Mouse (Mus musculus) embryonic facial prominence, embryonic 10.5 days (tissue): ENCODE measurements at regions not wholly inside any gene's neighbourhood (a gene's known extent, or its start where the extent isn't known, plus 50 kb on each side); places are given as distances from the start of the nearest gene placed in this dataset.

Source experiments
- DNase-seq: peaks from one replicate; pipeline ENCODE4 v3.0.0-alpha.2; 2017; ENCODE audit warnings: low spot score
- H3K27ac ChIP-seq: fragments of 300-500 bp; sonication (generic); replicated peaks from 2 replicates; pipeline ENCODE4 v1.5.1; 2016; ENCODE audit warnings: mild to moderate bottlenecking
- H3K27me3 ChIP-seq: fragments of 300-500 bp; sonication (generic); replicated peaks from 2 replicates; pipeline ENCODE4 v1.6.1; 2016; ENCODE audit warnings: low read depth, mild to moderate bottlenecking; ENCODE audit not compliant: poor library complexity, severe bottlenecking
- H3K36me3 ChIP-seq: fragments of 300-500 bp; sonication (generic); replicated peaks from 2 replicates; pipeline ENCODE4 v1.6.1; 2016; ENCODE audit warnings: mild to moderate bottlenecking, moderate library complexity
- H3K4me1 ChIP-seq: fragments of 300-500 bp; sonication (generic); 2 replicates; pipeline ENCODE4 v1.6.1; 2016
- H3K4me3 ChIP-seq: fragments of 300-500 bp; sonication (generic); 2 replicates; pipeline ENCODE4 v1.5.1; 2016; ENCODE audit warnings: mild to moderate bottlenecking, moderate library complexity
- H3K9me3 ChIP-seq: fragments of 300-500 bp; sonication (generic); 2 replicates; pipeline ENCODE4 v1.6.1; 2016; ENCODE audit warnings: mild to moderate bottlenecking
- WGBS: fragments of 180-500 bp; shearing (Covaris S2); methylation state at CpG from one replicate; pipeline ENCODE4 v1.1.7; 2016; 5-methylcytosine and 5-hydroxymethylcytosine counted together

DNA sequence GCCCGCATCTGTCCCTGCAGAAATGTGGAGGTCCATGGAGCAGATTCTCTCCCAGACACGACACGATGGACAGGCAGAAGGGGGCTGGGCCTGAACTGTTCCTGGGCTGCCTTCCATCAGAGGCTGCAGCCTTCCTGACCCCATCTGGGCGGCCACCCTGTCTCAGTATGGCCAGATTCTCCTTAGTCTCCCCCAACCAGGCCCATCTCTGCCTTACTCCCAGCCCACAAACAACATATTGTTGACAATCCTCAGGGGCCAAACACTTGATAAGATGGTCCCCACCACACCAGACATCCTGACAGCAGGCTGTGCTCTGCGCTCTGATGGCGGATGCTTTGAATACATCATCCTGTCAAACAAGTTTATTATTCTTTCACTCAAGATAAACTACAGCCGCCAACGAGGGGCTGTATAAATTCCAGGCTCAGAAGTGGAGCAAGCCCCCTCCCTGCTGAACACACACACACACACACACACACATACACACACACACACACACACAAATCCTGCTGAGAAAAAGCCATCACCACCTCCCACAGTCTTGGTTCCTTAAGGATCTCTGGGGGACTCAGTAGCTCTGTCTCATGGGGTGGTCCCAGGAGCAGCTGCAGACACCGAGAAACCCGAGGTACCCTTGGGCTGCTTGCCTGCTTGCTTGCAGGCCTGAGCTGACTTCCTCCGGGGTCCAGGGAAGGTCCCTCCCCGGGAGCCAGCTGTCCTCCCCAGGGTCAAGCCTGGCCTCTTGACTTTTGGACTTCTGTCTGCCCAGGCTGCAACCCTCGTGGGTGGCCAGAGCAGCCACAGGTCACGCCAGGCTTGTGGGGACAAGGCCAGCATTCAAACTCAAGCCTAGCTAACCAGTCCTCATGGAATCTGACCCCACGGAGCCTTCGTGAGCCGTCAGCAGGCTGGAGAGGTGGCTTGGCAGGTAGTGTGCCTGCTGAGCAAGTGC, 135.6 kb upstream of the 1600014C23Rik start:
- H3K27ac ChIP-seq, result peak overlapping the region; percentile 60
- no peaks in the 10 kb centered on the region for H3K36me3 ChIP-seq
- 52% methylated on average over 17 of the region's 17 CpGs for WGBS
- H3K9me3 ChIP-seq, result no peaks in the 10 kb centered on the region; the same call in 1 of the 2 replicates
- H3K27me3 ChIP-seq, result peaks cover 83% of the 10 kb centered on the region
- H3K4me3 ChIP-seq, result no peak overlapping the region
- peaks cover 84% of the 10 kb centered on the region for H3K4me1 ChIP-seq
- no peak for DNase-seq

GRCm38 (mm10) chr17:45868539-45868938, 134.9 kb upstream of the 1600014C23Rik start:
- peaks cover 84% of the 10 kb centered on the region for H3K4me1 ChIP-seq
- WGBS, result 91% methylated on average over 4 of the region's 4 CpGs
- H3K27ac ChIP-seq, result no peak overlapping the region; the same call in 1 of the 2 replicates
- no peak for DNase-seq
- no peaks in the 10 kb centered on the region for H3K36me3 ChIP-seq
- no peaks in the 10 kb centered on the region; the same call in 1 of the 2 replicates for H3K9me3 ChIP-seq
- peaks cover 83% of the 10 kb centered on the region for H3K27me3 ChIP-seq
- no peak overlapping the region for H3K4me3 ChIP-seq

DNA sequence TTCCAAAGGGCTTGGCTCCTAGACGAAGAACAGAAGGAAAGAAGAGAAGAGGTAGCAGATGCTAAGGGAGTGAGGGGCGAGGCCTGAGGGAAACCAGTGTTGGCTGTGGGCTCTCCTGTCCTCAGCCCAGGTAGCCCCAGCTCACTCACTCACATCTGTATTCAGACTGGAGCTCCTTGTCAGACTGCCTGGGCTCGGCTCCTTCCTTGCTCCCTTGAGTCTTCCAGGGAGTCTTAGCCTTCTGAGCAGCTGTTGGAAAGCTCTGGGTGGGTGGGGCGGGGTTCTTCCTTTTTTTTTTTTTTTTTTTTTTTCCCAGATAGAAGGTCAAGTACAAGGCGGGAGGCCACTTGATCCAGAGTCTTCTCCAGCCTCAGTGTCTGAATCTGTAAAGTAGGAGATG, 134.1 kb upstream of the 1600014C23Rik start:
- Histone ChIP-seq H3K4me3 (no peak overlapping the region), H3K9me3 (no peaks in the 10 kb centered on the region; the same call in 1 of the 2 replicates), H3K27me3 (peaks cover 81% of the 10 kb centered on the region), H3K36me3 (no peaks in the 10 kb centered on the region), H3K4me1 (peaks cover 84% of the 10 kb centered on the region), H3K27ac (peak overlapping the region; percentile 15; the same call in 1 of the 2 replicates)
- DNase-seq, result no peak
- 84% methylated on average over 5 of the region's 5 CpGs for WGBS

DNA sequence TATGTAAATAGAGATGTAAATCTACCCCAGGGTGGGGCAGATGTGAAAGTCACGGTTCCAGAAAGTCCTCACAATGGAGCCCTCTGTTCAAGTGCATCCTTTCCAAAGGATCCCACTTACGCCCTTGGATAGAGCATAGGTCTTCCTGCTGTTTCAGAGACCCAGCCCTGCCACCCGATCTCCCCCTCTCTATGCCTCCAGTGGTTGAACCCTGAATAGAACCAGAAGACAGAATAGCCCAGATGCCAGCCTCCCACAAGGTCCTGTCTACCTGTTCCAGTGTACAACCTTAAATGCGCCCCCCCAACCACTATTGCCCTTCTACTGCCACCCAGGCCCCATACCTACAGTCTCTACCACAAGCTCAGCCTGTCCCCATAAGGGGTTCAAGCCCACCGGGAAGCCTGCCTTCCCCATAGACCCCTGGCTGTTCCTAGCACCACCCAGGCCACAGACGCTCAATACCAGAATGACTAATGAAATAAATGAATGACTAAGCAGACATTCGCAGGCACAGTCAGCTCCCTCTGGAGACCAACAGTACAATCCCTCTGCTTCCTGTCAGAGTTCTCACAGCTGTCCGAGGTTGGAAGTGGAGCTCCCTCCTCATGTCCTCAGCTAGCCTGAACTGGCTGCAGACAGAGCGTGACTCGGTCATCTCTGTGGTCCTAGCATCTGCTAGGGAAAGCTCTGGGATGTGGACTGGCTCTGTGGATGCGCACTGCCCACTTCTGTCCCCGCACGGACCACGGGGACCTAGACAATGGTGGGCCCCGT, 133.4 kb upstream of the 1600014C23Rik start:
- H3K27me3 ChIP-seq, result peaks cover 74% of the 10 kb centered on the region
- no peaks in the 10 kb centered on the region; the same call in 1 of the 2 replicates for H3K9me3 ChIP-seq
- H3K36me3 ChIP-seq, result no peaks in the 10 kb centered on the region
- 74% methylated on average over 15 of the region's 15 CpGs for WGBS
- H3K4me1 ChIP-seq, result peaks cover 84% of the 10 kb centered on the region
- peak overlapping the region; percentile 15; the same call in 1 of the 2 replicates for H3K27ac ChIP-seq
- no peak overlapping the region for H3K4me3 ChIP-seq
- DNase-seq, result no peak

DNA sequence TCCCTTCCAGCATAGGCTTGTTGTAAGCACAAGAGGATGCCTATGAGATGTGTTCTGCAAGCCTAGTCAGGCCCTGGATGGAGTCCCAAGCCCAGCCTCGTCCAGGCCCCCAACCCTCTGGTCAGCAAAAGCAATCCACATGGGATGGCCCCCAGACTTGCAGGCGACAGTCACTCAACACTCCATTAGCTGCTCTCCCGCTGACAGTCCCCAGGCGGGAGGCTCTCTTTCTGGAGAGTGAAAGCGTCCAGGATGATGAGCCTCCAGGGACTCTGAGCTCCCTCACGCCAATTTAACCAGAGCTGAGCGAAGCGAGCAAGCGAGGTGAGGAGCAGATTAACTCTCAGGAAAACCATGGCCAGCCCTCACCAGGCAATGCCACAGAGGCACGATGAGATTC, 132.7 kb upstream of the 1600014C23Rik start:
- DNase-seq, result no peak
- no peaks in the 10 kb centered on the region for H3K36me3 ChIP-seq
- H3K4me3 ChIP-seq, result no peak overlapping the region
- H3K27ac ChIP-seq, result 0 out of 2 replicates have a peak overlapping the region, but pooled peaks have one; percentile 11
- H3K9me3 ChIP-seq, result no peaks in the 10 kb centered on the region; the same call in 1 of the 2 replicates
- H3K4me1 ChIP-seq, result peaks cover 79% of the 10 kb centered on the region
- peaks cover 72% of the 10 kb centered on the region for H3K27me3 ChIP-seq
- WGBS, result 21% methylated on average over 10 of the region's 10 CpGs

DNA sequence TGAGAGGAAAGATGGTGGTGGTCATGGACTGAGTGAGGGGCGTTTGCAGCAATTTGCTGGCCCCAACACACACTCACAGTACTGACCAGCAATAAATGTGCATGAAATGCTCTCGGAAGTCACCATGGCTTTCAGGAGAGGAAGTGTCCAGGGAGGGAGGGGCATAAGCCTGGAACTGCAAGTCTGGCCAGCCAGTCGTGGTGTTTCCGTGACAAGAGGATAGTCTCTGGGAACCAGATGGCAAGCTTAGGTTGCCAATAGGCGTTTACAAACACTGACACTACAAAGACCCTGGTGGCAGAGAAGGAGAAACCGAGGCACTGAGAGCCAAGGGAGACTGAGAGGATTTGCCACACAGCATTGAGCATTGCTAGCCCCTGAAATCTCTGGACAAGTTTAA, 132.3 kb upstream of the 1600014C23Rik start:
- peaks cover 72% of the 10 kb centered on the region for H3K27me3 ChIP-seq
- no peaks in the 10 kb centered on the region; the same call in 1 of the 2 replicates for H3K9me3 ChIP-seq
- H3K36me3 ChIP-seq, result no peaks in the 10 kb centered on the region
- H3K4me1 ChIP-seq, result peaks cover 76% of the 10 kb centered on the region
- H3K4me3 ChIP-seq, result no peak overlapping the region
- H3K27ac ChIP-seq, result 0 out of 2 replicates have a peak overlapping the region, but pooled peaks have one; percentile 11
- 68% methylated on average over 6 of the region's 6 CpGs for WGBS
- no peak for DNase-seq

- peak overlapping the region; percentile 60 for H3K27ac ChIP-seq
- peaks cover 79% of the 10 kb centered on the region for H3K27me3 ChIP-seq
- no peak overlapping the region for H3K4me3 ChIP-seq
- H3K4me1 ChIP-seq, result peaks cover 56% of the 10 kb centered on the region
- DNase-seq, result peak; percentile 54
- H3K36me3 ChIP-seq, result no peaks in the 10 kb centered on the region
- no peaks in the 10 kb centered on the region; the same call in 1 of the 2 replicates for H3K9me3 ChIP-seq
- 27% methylated on average over 10 of the region's 10 CpGs for WGBS
Observed at GRCm38 (mm10) chr17:45863471-45864205, 130.0 kb upstream of the 1600014C23Rik start.

- WGBS, result 61% methylated on average over 3 of the region's 3 CpGs
- no peak for DNase-seq
- peak overlapping the region; percentile 60; the same call in 1 of the 2 replicates for H3K27ac ChIP-seq
- peaks cover 56% of the 10 kb centered on the region for H3K4me1 ChIP-seq
- H3K4me3 ChIP-seq, result no peak overlapping the region
- H3K27me3 ChIP-seq, result peaks cover 73% of the 10 kb centered on the region
- H3K36me3 ChIP-seq, result no peaks in the 10 kb centered on the region
- H3K9me3 ChIP-seq, result no peaks in the 10 kb centered on the region; the same call in 1 of the 2 replicates
Observed at GRCm38 (mm10) chr17:45863031-45863430, 129.4 kb upstream of the 1600014C23Rik start.

DNA sequence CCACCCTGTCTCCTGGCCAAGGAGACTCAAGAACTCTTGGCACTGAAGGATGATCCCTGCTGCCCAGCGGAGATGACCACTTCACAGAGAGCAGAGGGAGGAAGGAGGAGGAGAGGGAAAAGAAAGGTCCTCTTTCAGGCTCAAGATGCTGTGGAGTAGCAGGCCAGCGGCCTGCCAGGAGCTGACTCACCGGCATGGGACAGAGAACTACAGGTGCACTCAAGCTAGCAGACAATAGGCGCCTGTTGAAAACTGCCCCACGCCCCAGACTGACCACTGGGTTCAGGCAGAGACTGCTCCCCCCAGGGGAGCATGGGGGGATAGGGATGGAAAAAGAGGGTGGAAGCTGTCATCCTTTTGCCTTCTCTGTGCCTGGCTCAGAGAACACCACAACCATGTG, 125.8 kb upstream of the 1600014C23Rik start:
- no peak overlapping the region for H3K27ac ChIP-seq
- H3K4me3 ChIP-seq, result no peak overlapping the region
- DNase-seq, result no peak
- no peaks in the 10 kb centered on the region; the same call in 1 of the 2 replicates for H3K9me3 ChIP-seq
- 79% methylated on average over 5 of the region's 5 CpGs for WGBS
- H3K4me1 ChIP-seq, result peaks cover 49% of the 10 kb centered on the region
- peaks cover 38% of the 10 kb centered on the region for H3K27me3 ChIP-seq
- no peaks in the 10 kb centered on the region for H3K36me3 ChIP-seq

GRCm38 (mm10) chr17:45853931-45854653, 120.4 kb upstream of the 1600014C23Rik start:
- H3K27me3 ChIP-seq, result peaks cover 47% of the 10 kb centered on the region
- no peak overlapping the region for H3K4me3 ChIP-seq
- no peaks in the 10 kb centered on the region for H3K36me3 ChIP-seq
- H3K9me3 ChIP-seq, result no peaks in the 10 kb centered on the region; the same call in 1 of the 2 replicates
- peaks cover 39% of the 10 kb centered on the region for H3K4me1 ChIP-seq
- WGBS, result 86% methylated on average over 21 of the region's 21 CpGs
- no peak for DNase-seq
- H3K27ac ChIP-seq, result no peak overlapping the region

- 51% methylated on average over 5 of the region's 5 CpGs for WGBS
- H3K4me3 ChIP-seq, result no peak overlapping the region
- H3K4me1 ChIP-seq, result peaks cover 52% of the 10 kb centered on the region
- peaks cover 53% of the 10 kb centered on the region for H3K27me3 ChIP-seq
- H3K9me3 ChIP-seq, result no peaks in the 10 kb centered on the region
- no peak overlapping the region for H3K27ac ChIP-seq
- DNase-seq, result no peak
- H3K36me3 ChIP-seq, result no peaks in the 10 kb centered on the region
Observed at GRCm38 (mm10) chr17:45852402-45852801, 118.8 kb upstream of the 1600014C23Rik start.
